Mouse (Mus musculus) limb, embryonic 11.5 days (tissue): ENCODE data around the gene Atg7. TPM values are rescaled to one million over a fixed set of nuclear protein-coding genes. Genes with fewer than 3 reads are reported as not detected.

Source experiments
- ATAC-seq: fragments of 200-750 bp; cut with Nextera tagmentation; 2 replicates; pipeline ENCODE4 v1.8.0; 2017; ENCODE audit warnings: low read depth; ENCODE audit not compliant: insufficient number of reproducible peaks, low FRiP score, low TSS enrichment
- DNase-seq: peaks from one replicate; pipeline ENCODE4 v3.0.0-alpha.2; 2015; ENCODE audit warnings: low spot score
- H3K27ac ChIP-seq: fragments of 300-500 bp; sonication (generic); replicated peaks from 2 replicates; pipeline ENCODE4 v1.5.1; 2014; ENCODE audit warnings: low read depth, mild to moderate bottlenecking, low read length
- H3K27me3 ChIP-seq: fragments of 300-500 bp; sonication (generic); 2 replicates; pipeline ENCODE4 v1.6.1; 2014; ENCODE audit warnings: mild to moderate bottlenecking, low read length, mixed read lengths; ENCODE audit not compliant: control insufficient read depth, insufficient read depth
- H3K36me3 ChIP-seq: fragments of 300-500 bp; sonication (generic); 2 replicates; pipeline ENCODE4 v1.6.1; 2014; ENCODE audit warnings: mild to moderate bottlenecking, low read length, moderate library complexity, mixed read lengths; ENCODE audit not compliant: control insufficient read depth, insufficient read depth
- H3K4me1 ChIP-seq: fragments of 300-500 bp; sonication (generic); 2 replicates; pipeline ENCODE4 v1.6.1; 2014; ENCODE audit warnings: low read length, mixed read lengths; ENCODE audit not compliant: control insufficient read depth, insufficient read depth
- H3K4me2 ChIP-seq: fragments of 300-500 bp; sonication (generic); 2 replicates; pipeline ENCODE4 v1.6.1; 2014; ENCODE audit warnings: low read depth, mild to moderate bottlenecking, moderate library complexity; ENCODE audit not compliant: severe bottlenecking
- H3K4me3 ChIP-seq: fragments of 300-500 bp; sonication (generic); 2 replicates; pipeline ENCODE4 v1.5.1; 2014; ENCODE audit warnings: low read depth, low read length
- H3K9ac ChIP-seq: fragments of 300-500 bp; sonication (generic); 2 replicates; pipeline ENCODE4 v1.6.1; 2014; ENCODE audit warnings: mild to moderate bottlenecking, low read length
- H3K9me3 ChIP-seq: fragments of 300-500 bp; sonication (generic); 2 replicates; pipeline ENCODE4 v1.6.1; 2016; ENCODE audit warnings: low read length; ENCODE audit not compliant: control insufficient read depth
- WGBS: fragments of 180-500 bp; shearing (Covaris S2); extraction: QIAGEN DNeasy Blood & Tissue Kit; methylation state at CpG from one replicate; pipeline ENCODE4 v1.1.7; 2014; 5-methylcytosine and 5-hydroxymethylcytosine counted together
- polyA plus RNA-seq: library from polyadenylated mRNA; unstranded; fragments of >200 nt; fragmentation: Nextera tagmentation; extraction: Ambion mirVana; gene quantifications from 2 replicates; pipeline ENCODE4 v1.2.1, GENCODE M21; 2014

The Atg7 gene
- polyA plus RNA-seq, 1 experiment from 2014 or later, result 18.9 TPM

DNA sequence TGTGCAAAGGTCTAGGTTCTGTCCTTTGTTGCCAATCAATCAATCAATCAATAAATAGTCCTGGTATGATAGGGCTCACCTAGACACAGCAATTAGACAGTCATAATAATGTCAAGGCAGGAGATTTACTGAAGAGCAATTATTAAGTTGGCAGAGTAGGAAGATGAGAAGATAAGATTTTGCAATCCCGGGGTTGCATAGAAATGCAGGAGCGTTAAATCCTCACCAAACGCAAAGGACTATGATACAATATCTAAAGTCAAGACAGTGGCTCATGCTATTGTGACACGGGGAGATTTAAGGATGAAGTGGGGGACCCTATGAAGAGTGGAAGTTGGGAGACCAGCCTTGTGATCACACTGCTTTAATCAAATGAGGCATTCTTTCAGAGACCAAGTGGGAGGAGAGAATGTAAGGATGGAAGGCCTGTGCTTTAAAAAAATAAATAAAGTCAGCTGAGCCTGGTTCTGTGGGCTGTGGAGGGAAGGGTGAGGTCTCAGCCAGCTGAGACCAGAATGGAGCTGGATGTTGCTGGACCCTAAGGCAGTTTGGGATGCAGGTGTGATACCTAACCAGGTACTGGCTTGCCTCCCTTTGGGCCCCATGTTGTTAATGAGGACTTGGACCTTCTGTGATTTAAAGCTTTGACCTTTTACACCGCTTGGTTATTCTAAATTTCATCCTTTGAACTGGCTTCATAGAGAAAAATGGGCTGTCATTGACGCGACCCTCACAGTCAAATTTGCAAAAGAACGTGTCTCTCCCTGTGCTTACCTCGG lies 187.0 kb downstream of the Atg7 start:
- no peaks in the 10 kb centered on the region for H3K27me3 ChIP-seq
- WGBS, result 64% methylated on average over 9 of the region's 9 CpGs
- ATAC-seq (no peak), DNase-seq (no peak)
- H3K9me3 ChIP-seq, result no peaks in the 10 kb centered on the region
- H3K4me2 ChIP-seq, result no peak overlapping the region
- no peak overlapping the region for H3K9ac ChIP-seq
- H3K27ac ChIP-seq, result no peak overlapping the region
- H3K4me3 ChIP-seq, result no peak overlapping the region
- no peaks in the 10 kb centered on the region for H3K36me3 ChIP-seq
- H3K4me1 ChIP-seq, result no peaks in the 10 kb centered on the region

DNA sequence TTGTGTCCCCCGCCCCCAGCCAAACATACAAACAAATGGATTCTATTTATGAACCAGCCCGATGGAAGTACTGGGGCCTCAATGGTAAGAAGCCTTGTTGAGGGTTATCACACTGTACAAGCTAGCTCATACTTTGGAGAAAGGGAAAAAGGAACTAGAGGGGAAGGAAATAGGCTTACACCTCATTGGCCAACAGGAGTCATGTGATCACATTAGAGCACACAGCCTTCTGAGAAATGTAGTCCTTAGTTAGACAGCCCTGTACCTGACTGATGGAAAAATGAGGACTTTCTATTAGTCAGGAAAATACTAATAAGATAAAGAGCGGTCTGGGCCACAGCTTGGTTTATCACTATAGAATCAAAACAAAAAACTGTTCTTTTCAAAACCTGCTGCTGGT lies 188.9 kb downstream of the Atg7 start:
- Histone ChIP-seq H3K4me2 (no peak overlapping the region), H3K9me3 (no peaks in the 10 kb centered on the region), H3K4me1 (no peaks in the 10 kb centered on the region), H3K27me3 (no peaks in the 10 kb centered on the region), H3K27ac (no peak overlapping the region), H3K4me3 (no peak overlapping the region), H3K36me3 (no peaks in the 10 kb centered on the region), H3K9ac (no peak overlapping the region)
- ATAC-seq, result no peak
- DNase-seq, result no peak
- 89% methylated on average over 3 of the region's 3 CpGs for WGBS

- ATAC-seq (no peak), DNase-seq (no peak)
- H3K9me3 ChIP-seq, result no peaks in the 10 kb centered on the region
- H3K9ac ChIP-seq, result no peak overlapping the region
- no peaks in the 10 kb centered on the region for H3K4me1 ChIP-seq
- 77% methylated on average over 9 of the region's 9 CpGs for WGBS
- no peaks in the 10 kb centered on the region for H3K36me3 ChIP-seq
- H3K27ac ChIP-seq, result no peak overlapping the region
- no peak overlapping the region for H3K4me3 ChIP-seq
- no peak overlapping the region for H3K4me2 ChIP-seq
- H3K27me3 ChIP-seq, result no peaks in the 10 kb centered on the region
Measured at GRCm38 (mm10) chr6:114833058-114833685, 190.3 kb downstream of the Atg7 start.

- Histone ChIP-seq H3K27ac (no peak overlapping the region), H3K4me1 (no peaks in the 10 kb centered on the region), H3K4me2 (no peak overlapping the region), H3K4me3 (no peak overlapping the region), H3K9ac (no peak overlapping the region), H3K9me3 (no peaks in the 10 kb centered on the region), H3K36me3 (no peaks in the 10 kb centered on the region), H3K27me3 (no peaks in the 10 kb centered on the region)
- ATAC-seq (no peak), DNase-seq (no peak)
- WGBS, result 57% methylated on average over 4 of the region's 4 CpGs
Measured at GRCm38 (mm10) chr6:114833791-114834346, 191.0 kb downstream of the Atg7 start.

DNA sequence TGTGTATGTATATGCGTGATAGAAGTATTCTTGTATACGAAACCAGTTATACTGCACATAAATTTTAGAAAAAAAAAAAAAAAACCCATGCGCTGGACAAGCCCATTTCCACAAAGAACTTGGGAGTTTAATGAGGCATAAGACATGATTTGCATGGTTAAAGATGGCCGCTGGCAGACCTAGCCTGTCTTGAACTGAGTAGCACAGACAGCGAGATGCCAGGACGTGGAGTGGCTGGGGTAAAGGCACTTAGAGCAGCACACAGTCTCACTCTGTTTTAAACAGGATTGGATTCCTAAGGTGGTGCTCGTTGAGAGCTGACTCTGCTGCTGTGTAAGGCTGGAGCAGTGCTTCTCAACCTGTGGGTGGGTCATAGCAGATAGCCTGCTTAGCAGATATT lies 192.4 kb downstream of the Atg7 start:
- Histone ChIP-seq H3K4me2 (no peak overlapping the region), H3K27ac (no peak overlapping the region), H3K4me1 (0 out of 2 replicates have a peak, but pooled peaks cover 4% of the 10 kb centered on the region), H3K9me3 (no peaks in the 10 kb centered on the region), H3K4me3 (no peak overlapping the region), H3K36me3 (no peaks in the 10 kb centered on the region), H3K9ac (no peak overlapping the region), H3K27me3 (no peaks in the 10 kb centered on the region)
- no peak for DNase-seq
- WGBS, result 85% methylated on average over 7 of the region's 7 CpGs
- ATAC-seq, result no peak

GRCm38 (mm10) chr6:114835752-114836151 lies 192.9 kb downstream of the Atg7 start:
- H3K4me3 ChIP-seq, result no peak overlapping the region
- H3K9ac ChIP-seq, result no peak overlapping the region
- WGBS, result 80% methylated on average over 1 of the region's 1 CpGs
- H3K4me1 ChIP-seq, result peaks cover 6% of the 10 kb centered on the region
- no peak overlapping the region for H3K4me2 ChIP-seq
- no peak overlapping the region for H3K27ac ChIP-seq
- no peak for DNase-seq
- H3K9me3 ChIP-seq, result no peaks in the 10 kb centered on the region
- ATAC-seq, result no peak
- H3K36me3 ChIP-seq, result no peaks in the 10 kb centered on the region
- H3K27me3 ChIP-seq, result no peaks in the 10 kb centered on the region

DNA sequence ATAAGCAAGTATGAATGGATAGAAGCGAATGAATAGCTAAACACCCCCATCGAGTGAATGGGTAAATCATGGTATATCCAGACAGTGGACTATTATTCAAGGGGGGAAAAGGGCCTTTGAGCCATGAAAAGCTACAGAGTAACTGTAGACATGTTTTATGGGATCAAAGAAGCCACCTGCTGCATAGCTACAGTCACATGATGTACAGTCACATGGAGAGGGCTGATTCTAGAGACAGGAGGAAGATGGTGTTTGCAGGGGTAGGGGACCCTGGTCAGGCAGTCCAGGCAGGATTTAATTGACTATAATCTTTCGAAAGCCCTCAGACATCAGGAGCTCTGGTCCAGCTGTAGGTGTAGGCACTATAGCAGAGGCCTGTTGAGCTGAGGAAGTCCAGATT lies 193.5 kb downstream of the Atg7 start:
- Histone ChIP-seq H3K4me1 (peaks cover 13% of the 10 kb centered on the region), H3K27me3 (no peaks in the 10 kb centered on the region), H3K9ac (no peak overlapping the region), H3K36me3 (no peaks in the 10 kb centered on the region), H3K4me2 (no peak overlapping the region), H3K27ac (no peak overlapping the region), H3K9me3 (no peaks in the 10 kb centered on the region), H3K4me3 (no peak overlapping the region)
- DNase-seq (no peak), ATAC-seq (no peak)
- 90% methylated on average over 3 of the region's 3 CpGs for WGBS

DNA sequence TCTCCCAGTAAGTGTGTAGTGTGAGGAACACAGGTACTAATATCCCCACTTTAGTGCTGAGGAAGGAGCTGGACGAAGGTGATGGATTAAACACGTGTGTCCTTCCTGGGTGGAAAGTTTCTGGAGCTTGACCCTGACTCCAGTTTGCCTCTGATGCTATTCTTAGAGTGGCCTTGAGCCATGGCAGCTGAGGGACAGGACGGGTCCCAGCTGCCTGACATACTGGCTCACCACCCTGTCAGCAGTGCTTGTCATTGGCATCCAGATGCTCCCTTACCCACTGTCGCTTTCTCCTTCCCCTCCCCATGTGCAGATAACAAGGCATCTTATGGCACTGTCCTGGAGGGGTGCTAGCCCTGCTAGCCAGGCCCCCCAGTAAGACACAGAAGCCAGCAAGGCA lies 196.0 kb downstream of the Atg7 start:
- H3K27me3 ChIP-seq, result no peaks in the 10 kb centered on the region
- peaks cover 24% of the 10 kb centered on the region for H3K4me1 ChIP-seq
- H3K36me3 ChIP-seq, result no peaks in the 10 kb centered on the region
- no peak for DNase-seq
- H3K9ac ChIP-seq, result no peak overlapping the region
- H3K9me3 ChIP-seq, result peaks cover 2% of the 10 kb centered on the region; the same call in 1 of the 2 replicates
- H3K4me2 ChIP-seq, result no peak overlapping the region
- ATAC-seq, result no peak
- whole genome bisulfite sequencing, result 87% methylated on average over 4 of the region's 4 CpGs
- H3K27ac ChIP-seq, result no peak overlapping the region
- H3K4me3 ChIP-seq, result no peak overlapping the region
